Mouse (Mus musculus): ENCODE data around the gene Mmp25. TPM values are rescaled to one million over a fixed set of nuclear protein-coding genes. Genes with fewer than 3 reads are reported as not detected.

Gene Mmp25
- polyA plus RNA-seq, 1 experiment from 2014 or later: 0.26 TPM

DNA sequence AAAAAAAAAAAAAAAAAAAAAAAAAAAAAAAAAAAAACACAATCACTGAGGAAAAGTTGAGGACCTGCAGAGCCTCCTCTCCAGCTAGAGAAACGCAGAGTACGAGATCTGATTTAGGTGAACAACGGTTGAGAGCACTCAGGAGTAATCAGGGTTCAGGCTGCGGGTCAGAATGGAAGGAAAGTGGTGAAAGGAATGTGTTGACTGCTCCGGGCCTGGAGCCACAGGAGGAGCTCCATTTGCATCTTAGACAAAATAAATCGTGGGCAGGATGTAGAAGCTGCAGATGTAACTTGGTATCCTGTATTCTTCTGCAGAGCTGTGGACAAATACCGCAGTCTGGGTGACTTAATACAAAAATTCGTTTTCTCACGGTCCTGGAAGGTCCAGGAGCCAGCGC is 817 bp upstream of the Mmp25 start:
- Histone ChIP-seq H3K4me2 (ENCODE audit: low read length) (no peak overlapping the region), H3K27me3 (ENCODE audit: control insufficient read depth, insufficient read depth, low read length) (peaks cover 18% of the 10 kb centered on the region), H3K36me3 (ENCODE audit: control insufficient read depth, insufficient read depth, low read length) (no peaks in the 10 kb centered on the region), H3K4me1 (ENCODE audit: control insufficient read depth in 2 of 2, insufficient read depth in 2 of 2, low read length in 2 of 2) (peaks cover 2 to 12% of the 10 kb centered on the region in 2 experiments; a peak in 3 of 4 replicates), H3K9ac (ENCODE audit: low read length) (no peak overlapping the region), H3K27ac (replicated peaks in 1 of 2; ENCODE audit: control insufficient read depth in 1 of 2, insufficient read depth in 1 of 2, low read depth in 2 of 2, low read length in 2 of 2) (no peak overlapping the region), H3K9me3 (ENCODE audit: control insufficient read depth, low read length) (no peaks in the 10 kb centered on the region), H3K4me3 (ENCODE audit: control insufficient read depth in 1 of 2, insufficient read depth in 1 of 2, low read depth in 1 of 2, low read length in 2 of 2) (no peak overlapping the region)
- 18% methylated on average over 10 of the region's 10 CpGs for WGBS
- ATAC-seq (ENCODE audit: insufficient number of reproducible peaks, insufficient read depth, low FRiP score, low read depth): no peak

DNA sequence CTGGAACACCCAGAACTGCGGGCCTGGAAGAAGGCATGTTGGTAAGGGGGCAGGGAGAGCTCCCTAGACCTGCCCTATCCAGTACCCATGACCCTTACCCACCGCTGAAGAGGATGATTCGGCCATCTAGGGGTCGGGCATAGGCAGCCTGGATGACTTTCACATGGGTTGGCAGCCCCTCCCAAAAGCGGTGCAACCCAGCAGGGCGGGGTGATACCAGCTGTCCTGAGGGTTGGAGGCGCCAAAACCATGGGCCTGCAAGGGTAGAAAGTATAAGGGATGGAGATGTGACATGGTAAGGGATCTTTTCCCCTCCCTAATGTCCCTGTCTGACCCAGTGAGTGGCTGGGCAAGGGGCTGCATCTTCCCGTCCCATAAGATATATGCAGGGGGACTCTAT is 13.8 kb downstream of the Mmp25 start:
- H3K27me3 ChIP-seq (ENCODE audit: control insufficient read depth, insufficient read depth, low read length): peaks cover 16% of the 10 kb centered on the region; the same call in 1 of the 2 replicates
- H3K9me3 ChIP-seq (ENCODE audit: control insufficient read depth, low read length): no peaks in the 10 kb centered on the region
- no peak overlapping the region for H3K4me2 ChIP-seq (ENCODE audit: low read length)
- no peaks in the 10 kb centered on the region for H3K36me3 ChIP-seq (ENCODE audit: control insufficient read depth, insufficient read depth, low read length)
- no peak overlapping the region for H3K4me3 ChIP-seq (ENCODE audit: control insufficient read depth in 1 of 2, insufficient read depth in 1 of 2, low read depth in 1 of 2, low read length in 2 of 2)
- 71% methylated on average over 8 of the region's 8 CpGs for WGBS
- H3K4me1 ChIP-seq (ENCODE audit: control insufficient read depth in 2 of 2, insufficient read depth in 2 of 2, low read length in 2 of 2): no peaks in the 10 kb centered on the region
- H3K9ac ChIP-seq (ENCODE audit: low read length): no peak overlapping the region
- H3K27ac ChIP-seq (replicated peaks in 1 of 2; ENCODE audit: control insufficient read depth in 1 of 2, insufficient read depth in 1 of 2, low read depth in 2 of 2, low read length in 2 of 2): no peak overlapping the region
- no peak for ATAC-seq (ENCODE audit: insufficient number of reproducible peaks, insufficient read depth, low FRiP score, low read depth)

DNA sequence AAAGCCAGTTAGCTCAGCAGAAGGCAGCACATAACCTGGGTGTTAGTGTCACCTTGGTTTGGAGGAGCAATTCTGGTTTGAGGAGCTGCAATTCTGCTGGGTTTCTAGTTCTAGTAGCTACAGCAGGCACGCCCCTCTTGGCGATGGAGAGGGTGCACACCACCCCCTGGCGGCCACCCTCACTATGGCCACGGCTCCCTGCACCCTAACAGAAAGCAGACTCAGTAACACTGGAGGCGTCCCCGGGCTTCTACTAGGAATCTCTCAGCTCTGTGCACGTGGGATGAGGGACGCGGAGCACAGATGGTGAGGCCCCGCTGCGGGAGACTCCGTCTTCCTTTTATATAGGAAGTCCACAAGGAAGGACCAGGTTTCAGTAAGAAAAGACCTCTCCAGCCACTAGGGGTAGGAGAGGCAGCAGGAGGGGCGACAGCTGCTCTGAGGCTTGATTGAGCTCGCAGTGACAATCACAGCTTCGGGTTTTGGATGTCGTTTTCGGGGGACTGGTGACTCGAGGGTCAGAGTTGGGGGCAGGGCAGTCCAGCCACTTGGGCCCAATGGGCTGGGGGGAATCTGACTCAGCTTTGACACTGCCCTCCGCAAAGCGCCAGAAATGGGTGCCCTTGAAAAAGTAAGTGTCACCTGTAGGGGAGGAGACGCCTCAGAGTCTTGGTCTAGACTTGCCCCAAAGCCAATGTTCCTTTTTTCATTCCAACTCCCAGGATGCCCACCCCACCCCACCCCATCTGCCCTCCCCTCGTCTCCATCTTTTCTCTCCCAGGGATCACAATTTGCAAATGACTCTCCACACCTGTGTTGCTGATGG is 14.7 kb downstream of the Mmp25 start:
- H3K4me3 ChIP-seq (ENCODE audit: control insufficient read depth in 1 of 2, insufficient read depth in 1 of 2, low read depth in 1 of 2, low read length in 2 of 2): peak overlapping the region in 1 of 2 experiments; percentile 16; a peak in 1 of 4 replicates

DNA sequence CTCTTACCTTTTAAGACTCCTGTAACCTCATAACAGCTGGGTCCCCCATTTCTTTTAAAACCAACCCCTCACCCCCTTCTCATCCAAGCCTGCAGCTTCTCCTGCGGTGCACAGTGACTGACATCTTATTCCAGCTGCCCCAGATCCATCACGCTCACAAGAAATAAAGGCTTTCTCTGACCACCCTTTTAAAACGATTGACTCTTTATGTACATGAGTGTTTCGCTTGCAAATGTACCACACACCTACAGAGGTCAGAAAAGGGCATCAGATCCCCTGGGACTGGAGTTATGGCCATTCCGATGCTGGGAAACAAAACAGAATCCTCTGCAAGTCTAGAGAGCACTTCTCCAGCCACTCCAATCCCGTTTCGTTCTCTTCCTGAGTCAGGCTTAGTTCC is 17.3 kb downstream of the Mmp25 start:
- no peaks in the 10 kb centered on the region for H3K9me3 ChIP-seq (ENCODE audit: control insufficient read depth, low read length)
- 29% methylated on average over 7 of the region's 7 CpGs for WGBS
- H3K4me2 ChIP-seq (ENCODE audit: low read length): no peak overlapping the region
- no peak overlapping the region for H3K27ac ChIP-seq (replicated peaks in 1 of 2; ENCODE audit: control insufficient read depth in 1 of 2, insufficient read depth in 1 of 2, low read depth in 2 of 2, low read length in 2 of 2)
- H3K36me3 ChIP-seq (ENCODE audit: control insufficient read depth, insufficient read depth, low read length): no peaks in the 10 kb centered on the region
- no peak overlapping the region for H3K4me3 ChIP-seq (ENCODE audit: control insufficient read depth in 1 of 2, insufficient read depth in 1 of 2, low read depth in 1 of 2, low read length in 2 of 2)
- no peak overlapping the region for H3K9ac ChIP-seq (ENCODE audit: low read length)
- ATAC-seq (ENCODE audit: insufficient number of reproducible peaks, insufficient read depth, low FRiP score, low read depth): no peak
- H3K27me3 ChIP-seq (ENCODE audit: control insufficient read depth, insufficient read depth, low read length): peaks cover 16% of the 10 kb centered on the region; the same call in 1 of the 2 replicates
- no peaks in the 10 kb centered on the region for H3K4me1 ChIP-seq (ENCODE audit: control insufficient read depth in 2 of 2, insufficient read depth in 2 of 2, low read length in 2 of 2)

More for the DNA sequence above, 14.7 kb downstream of the Mmp25 start:
- Histone ChIP-seq H3K27me3 (ENCODE audit: control insufficient read depth, insufficient read depth, low read length) (peaks cover 16% of the 10 kb centered on the region; the same call in 1 of the 2 replicates), H3K9me3 (ENCODE audit: control insufficient read depth, low read length) (no peaks in the 10 kb centered on the region), H3K4me1 (ENCODE audit: control insufficient read depth in 2 of 2, insufficient read depth in 2 of 2, low read length in 2 of 2) (no peaks in the 10 kb centered on the region), H3K27ac (replicated peaks in 1 of 2; ENCODE audit: control insufficient read depth in 1 of 2, insufficient read depth in 1 of 2, low read depth in 2 of 2, low read length in 2 of 2) (no peak overlapping the region), H3K4me2 (ENCODE audit: low read length) (peak overlapping the region; percentile 58), H3K36me3 (ENCODE audit: control insufficient read depth, insufficient read depth, low read length) (no peaks in the 10 kb centered on the region), H3K9ac (ENCODE audit: low read length) (0 out of 2 replicates have a peak overlapping the region, but pooled peaks have one; percentile 30)
- WGBS: 13% methylated on average over 22 of the region's 22 CpGs
- 0 out of 2 replicates have a peak, but pooled peaks have one; percentile 65 for ATAC-seq (ENCODE audit: insufficient number of reproducible peaks, insufficient read depth, low FRiP score, low read depth)

- no peak overlapping the region for H3K9ac ChIP-seq (ENCODE audit: low read length)
- H3K36me3 ChIP-seq (ENCODE audit: control insufficient read depth, insufficient read depth, low read length): no peaks in the 10 kb centered on the region
- no peak for ATAC-seq (ENCODE audit: insufficient number of reproducible peaks, insufficient read depth, low FRiP score, low read depth)
- no peak overlapping the region for H3K4me2 ChIP-seq (ENCODE audit: low read length)
- H3K27me3 ChIP-seq (ENCODE audit: control insufficient read depth, insufficient read depth, low read length): peaks cover 21% of the 10 kb centered on the region
- no peaks in the 10 kb centered on the region for H3K9me3 ChIP-seq (ENCODE audit: control insufficient read depth, low read length)
- no peak overlapping the region for H3K27ac ChIP-seq (replicated peaks in 1 of 2; ENCODE audit: control insufficient read depth in 1 of 2, insufficient read depth in 1 of 2, low read depth in 2 of 2, low read length in 2 of 2)
- no peaks in the 10 kb centered on the region for H3K4me1 ChIP-seq (ENCODE audit: control insufficient read depth in 2 of 2, insufficient read depth in 2 of 2, low read length in 2 of 2)
- WGBS: 33% methylated on average over 7 of the region's 7 CpGs
- H3K4me3 ChIP-seq (ENCODE audit: control insufficient read depth in 1 of 2, insufficient read depth in 1 of 2, low read depth in 1 of 2, low read length in 2 of 2): no peak overlapping the region
Measured at GRCm38 (mm10) chr17:23620351-23620750, 24.7 kb downstream of the Mmp25 start.

DNA sequence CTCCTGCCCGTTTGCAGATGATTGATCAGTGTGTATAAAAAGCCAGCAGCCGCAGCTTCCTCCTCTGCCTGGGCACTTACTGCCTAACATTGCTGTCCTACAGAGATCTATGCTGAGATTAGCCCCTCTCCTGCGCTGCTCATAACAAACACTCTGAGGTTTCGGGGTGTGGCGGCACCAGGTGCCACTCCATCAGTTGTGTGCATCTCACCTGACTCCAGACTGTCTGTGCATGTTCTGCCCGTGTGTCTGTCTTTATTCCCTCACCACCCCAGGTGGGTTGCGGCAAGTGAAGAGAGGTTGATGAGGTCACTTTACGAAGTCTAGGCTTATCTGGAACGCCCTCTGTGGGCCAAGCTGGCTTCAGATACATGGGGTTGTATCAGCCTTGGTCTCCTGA is 28.0 kb downstream of the Mmp25 start:
- Histone ChIP-seq H3K36me3 (ENCODE audit: control insufficient read depth, insufficient read depth, low read length) (no peaks in the 10 kb centered on the region), H3K27me3 (ENCODE audit: control insufficient read depth, insufficient read depth, low read length) (peaks cover 21% of the 10 kb centered on the region), H3K4me1 (ENCODE audit: control insufficient read depth in 2 of 2, insufficient read depth in 2 of 2, low read length in 2 of 2) (no peaks in the 10 kb centered on the region), H3K4me3 (ENCODE audit: control insufficient read depth in 1 of 2, insufficient read depth in 1 of 2, low read depth in 1 of 2, low read length in 2 of 2) (no peak overlapping the region), H3K27ac (replicated peaks in 1 of 2; ENCODE audit: control insufficient read depth in 1 of 2, insufficient read depth in 1 of 2, low read depth in 2 of 2, low read length in 2 of 2) (no peak overlapping the region), H3K9ac (ENCODE audit: low read length) (no peak overlapping the region), H3K9me3 (ENCODE audit: control insufficient read depth, low read length) (no peaks in the 10 kb centered on the region), H3K4me2 (ENCODE audit: low read length) (no peak overlapping the region)
- no peak for ATAC-seq (ENCODE audit: insufficient number of reproducible peaks, insufficient read depth, low FRiP score, low read depth)
- WGBS: 54% methylated on average over 9 of the region's 9 CpGs

- peak; percentile 32; the same call in 1 of the 2 replicates for ATAC-seq (ENCODE audit: insufficient number of reproducible peaks, insufficient read depth, low FRiP score, low read depth)
- no peaks in the 10 kb centered on the region for H3K9me3 ChIP-seq (ENCODE audit: control insufficient read depth, low read length)
- H3K4me3 ChIP-seq (ENCODE audit: control insufficient read depth in 1 of 2, insufficient read depth in 1 of 2, low read depth in 1 of 2, low read length in 2 of 2): no peak overlapping the region
- H3K27ac ChIP-seq (replicated peaks in 1 of 2; ENCODE audit: control insufficient read depth in 1 of 2, insufficient read depth in 1 of 2, low read depth in 2 of 2, low read length in 2 of 2): no peak overlapping the region
- 78% methylated on average over 28 of the region's 28 CpGs for WGBS
- no peaks in the 10 kb centered on the region for H3K36me3 ChIP-seq (ENCODE audit: control insufficient read depth, insufficient read depth, low read length)
- no peak overlapping the region for H3K9ac ChIP-seq (ENCODE audit: low read length)
- no peaks in the 10 kb centered on the region for H3K4me1 ChIP-seq (ENCODE audit: control insufficient read depth in 2 of 2, insufficient read depth in 2 of 2, low read length in 2 of 2)
- H3K4me2 ChIP-seq (ENCODE audit: low read length): no peak overlapping the region
- H3K27me3 ChIP-seq (ENCODE audit: control insufficient read depth, insufficient read depth, low read length): no peaks in the 10 kb centered on the region
Measured at GRCm38 (mm10) chr17:23610361-23610800, 34.7 kb downstream of the Mmp25 start.
